Mouse (Mus musculus) naive thymus-derived CD4-positive, alpha-beta T cell, adult 5 months (primary cell): Measurements from ENCODE around the gene Serpinf1. TPM values are rescaled to one million over a fixed set of nuclear protein-coding genes. Genes with fewer than 3 reads are reported as not detected.

Source experiments
- polyA plus RNA-seq: library from polyadenylated mRNA; unstranded; fragments of 100-300 nt; shearing (Covaris generic); gene quantifications from one replicate; pipeline ENCODE4 v1.2.1, GENCODE M21; 2017

Serpinf1 gene
- not detected for polyA plus RNA-seq

DNA sequence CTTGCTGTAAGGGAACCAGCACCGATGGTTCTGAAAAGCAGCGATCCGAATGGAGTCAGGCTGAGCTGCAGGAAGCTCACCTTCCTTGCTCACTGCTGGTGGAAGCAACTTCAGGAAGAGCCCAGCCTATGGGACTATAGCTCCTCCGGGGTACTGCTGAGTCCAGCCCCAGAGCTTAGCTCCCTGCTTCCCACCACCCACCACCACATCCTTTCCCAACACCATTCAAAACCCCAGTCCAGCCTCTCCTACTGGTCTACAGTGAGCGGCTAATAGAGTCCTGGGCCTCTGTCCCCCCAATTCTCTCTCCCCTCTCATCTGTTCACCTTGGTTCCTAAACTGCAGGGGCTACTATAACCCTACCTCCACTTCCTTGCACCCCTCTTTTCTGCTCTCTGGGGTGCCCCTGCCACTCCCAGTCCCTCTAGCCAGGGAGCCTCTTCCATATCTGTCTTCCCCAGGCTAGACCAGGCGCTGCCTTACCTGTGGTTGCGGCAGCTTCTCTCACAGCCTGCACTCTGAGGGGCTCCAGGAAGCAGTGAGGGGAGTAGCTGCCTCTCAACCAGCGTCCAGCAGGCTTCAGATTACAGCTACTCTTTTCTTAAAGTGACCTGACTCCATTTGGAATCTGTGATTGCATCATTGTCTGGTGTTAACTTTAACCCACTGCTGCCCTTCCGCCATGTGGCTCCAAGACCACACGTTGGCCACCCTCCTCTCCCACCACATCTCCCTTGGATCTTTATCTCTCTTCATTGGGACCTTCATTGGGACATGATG is at the start of gene Serpinf1:
TSS of gene Serpinf1 (minus strand) at position 689 of the 780 bp plus-strand sequence.

DNA sequence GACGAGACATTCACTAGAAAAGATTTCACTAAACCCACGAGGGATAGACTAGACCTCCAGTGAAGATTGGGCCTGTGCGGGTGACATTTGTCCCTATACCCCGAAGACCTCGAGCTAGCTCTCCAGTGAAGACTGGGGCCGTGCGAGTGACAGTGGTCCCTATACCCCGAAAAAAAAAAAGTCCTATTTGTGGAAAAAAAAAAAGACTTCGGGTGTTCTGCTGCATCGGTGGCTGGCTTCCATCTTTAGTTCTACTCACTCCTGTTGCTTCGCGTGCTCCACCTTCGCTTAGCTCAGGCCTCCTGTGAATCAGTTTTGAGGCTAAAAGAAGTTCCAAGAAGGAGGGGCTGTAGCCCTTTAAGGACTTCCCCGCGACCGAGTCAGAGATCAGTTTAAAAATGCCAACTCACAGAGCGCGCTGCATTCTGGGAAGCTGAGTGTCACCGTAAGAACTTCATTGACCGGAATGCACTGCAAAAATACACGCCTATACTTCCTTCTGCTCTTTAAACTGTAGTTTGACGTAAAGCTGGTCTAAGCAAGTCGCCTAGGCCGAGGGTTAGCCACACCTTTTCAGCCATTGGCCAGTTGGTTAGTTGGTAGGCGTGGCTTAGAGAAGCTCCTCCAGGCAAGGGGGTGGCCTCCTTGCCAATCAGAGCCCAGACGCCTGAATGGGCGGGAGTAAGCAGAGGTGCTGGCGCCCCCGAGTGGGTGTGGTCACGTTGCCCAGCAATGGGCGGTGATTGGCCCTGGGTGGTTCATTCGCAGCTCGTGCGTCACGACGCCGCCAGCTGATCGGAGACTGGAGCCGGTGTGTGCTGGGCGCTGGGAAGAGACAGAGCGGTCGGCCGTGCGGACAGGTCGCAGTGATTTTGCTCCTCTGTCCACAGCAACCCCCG is 38.6 kb upstream of the Serpinf1 start, which contains the start of gene Tlcd2:
TSS of gene Tlcd2 (plus strand) at position 872 of the 899 bp plus-strand sequence.

DNA sequence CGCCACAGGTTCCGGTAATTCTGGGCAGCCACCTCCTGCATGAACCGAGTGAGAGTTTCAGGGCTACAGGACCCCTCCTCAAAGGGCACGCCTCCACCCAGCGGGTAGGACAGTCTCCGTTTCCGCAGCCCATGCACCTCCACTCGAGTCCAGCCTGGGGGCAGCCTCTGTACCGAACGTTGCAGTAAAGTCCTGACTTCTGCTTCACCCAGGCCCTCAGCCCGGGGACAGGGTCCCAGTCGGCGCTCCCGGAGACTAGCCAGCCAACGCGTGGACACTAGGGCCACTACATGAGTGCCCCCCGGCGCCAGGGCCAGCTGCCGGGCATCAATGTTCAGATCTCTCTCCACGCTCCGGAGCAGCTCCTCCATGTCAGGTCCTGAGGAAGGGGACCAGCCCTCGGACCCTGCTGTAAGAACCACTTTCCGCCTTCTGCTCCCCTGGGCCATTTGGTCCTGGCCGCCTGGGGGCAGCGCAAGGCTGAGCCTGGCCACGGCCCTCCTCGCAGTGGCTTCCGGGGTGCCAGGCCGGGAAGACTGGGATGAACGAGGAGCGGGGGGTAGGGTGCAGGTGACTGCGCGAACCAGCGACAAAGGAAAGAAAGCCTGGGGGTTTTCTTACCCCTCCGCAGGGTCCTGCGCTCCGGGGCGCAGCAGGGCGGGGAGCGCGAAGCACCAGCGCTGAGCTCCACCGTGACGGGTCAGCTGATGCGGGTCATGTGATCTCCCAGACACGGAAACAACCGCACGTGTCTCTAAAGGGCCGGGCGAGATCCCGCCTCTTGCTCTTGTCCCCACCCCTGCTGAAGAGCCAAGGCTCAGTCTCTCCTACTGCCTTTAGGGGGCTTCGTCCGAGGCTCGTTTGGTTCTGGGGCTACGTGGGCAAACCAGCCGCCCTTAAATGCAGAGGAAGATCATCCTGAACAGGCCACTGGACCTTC is 31.8 kb upstream of the Serpinf1 start, which contains the start of gene Wdr81:
TSS of gene Wdr81 (minus strand) at position 727 of the 940 bp plus-strand sequence.

DNA sequence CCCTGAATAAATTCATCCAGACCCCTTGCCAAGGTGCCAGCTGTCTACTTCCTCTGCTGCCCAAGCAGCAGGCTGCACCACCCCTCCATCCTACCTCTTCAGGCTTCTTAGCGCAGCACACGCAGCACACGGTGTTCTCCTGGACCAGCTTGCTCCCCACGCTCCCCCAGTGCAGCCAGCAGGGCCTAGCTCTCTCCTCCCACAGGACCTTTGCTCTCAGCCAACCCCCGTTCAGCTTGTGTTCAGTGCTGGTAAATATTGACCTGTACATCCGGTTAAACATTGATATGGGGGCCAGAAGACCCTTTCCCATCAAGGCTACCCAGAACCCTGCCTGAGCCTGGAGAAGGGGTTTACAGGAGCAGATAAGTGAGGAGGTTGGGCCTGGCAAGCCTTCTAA is 16.9 kb upstream of the Serpinf1 start, which contains the start of gene Serpinf2:
TSS of gene Serpinf2 (minus strand) at position 229 of the 400 bp plus-strand sequence.

Other genes with a start within 250 kb of the Serpinf1 start
- gene Ovca2, start 243.9 kb downstream of the Serpinf1 start, polyA plus RNA-seq: 17.1 TPM
- 19.7 TPM for gene Dph1, start 231.5 kb downstream of the Serpinf1 start, polyA plus RNA-seq
- gene Rtn4rl1, start 228.9 kb downstream of the Serpinf1 start, polyA plus RNA-seq: 28.6 TPM
- 144 TPM for gene Rpa1, start 74.4 kb downstream of the Serpinf1 start, polyA plus RNA-seq
- gene Smyd4, start 74.3 kb downstream of the Serpinf1 start, polyA plus RNA-seq: 28.6 TPM
- not detected for gene Serpinf2, start 16.9 kb upstream of the Serpinf1 start, polyA plus RNA-seq
- gene Wdr81, start 32.0 kb upstream of the Serpinf1 start, polyA plus RNA-seq: 8.7 TPM
- gene Tlcd2, start 39.0 kb upstream of the Serpinf1 start, polyA plus RNA-seq: 0.73 TPM
- 52.2 TPM for gene Prpf8, start 64.1 kb upstream of the Serpinf1 start, polyA plus RNA-seq
- not detected for gene Rilp, start 87.4 kb upstream of the Serpinf1 start, polyA plus RNA-seq
- 0.12 TPM for gene Scarf1, start 90.8 kb upstream of the Serpinf1 start, polyA plus RNA-seq
- gene Slc43a2, start 109.0 kb upstream of the Serpinf1 start, polyA plus RNA-seq: 45.2 TPM
- gene Pitpna, start 165.4 kb upstream of the Serpinf1 start, polyA plus RNA-seq: 350 TPM
- gene Inpp5k, start 208.3 kb upstream of the Serpinf1 start, polyA plus RNA-seq: 103 TPM
- 8.2 TPM for gene Myo1c, start 227.8 kb upstream of the Serpinf1 start, polyA plus RNA-seq